Mouse (Mus musculus) G1E (cell line): ENCODE measurements around the gene Stab2.

Experiments
- CTCF ChIP-seq: IDR thresholded peaks from 2 replicates; pipeline ENCODE4 v1.5.1; 2012; ENCODE audit warnings: low read depth, low read length, inconsistent platforms, mixed read lengths
- GATA1 ChIP-seq: IDR thresholded peaks from 2 replicates; pipeline ENCODE4 v1.6.1; 2012; ENCODE audit warnings: borderline replicate concordance, low read length, inconsistent platforms, mixed read lengths
- GATA2 ChIP-seq: IDR thresholded peaks from 2 replicates; pipeline ENCODE4 v1.6.1; 2012; ENCODE audit warnings: low read depth, low read length, inconsistent platforms, borderline replicate concordance

- TF ChIP-seq CTCF, result no peak
- no peak for TF ChIP-seq GATA2
- TF ChIP-seq GATA1, result no peak
These were observed 147.4 kb downstream of the Stab2 start for GRCm38 (mm10) chr10:86860396-86860795.
